Mouse (Mus musculus) limb, embryonic 13.5 days (tissue): ENCODE data around the gene Lpcat2. TPM values are rescaled to one million over a fixed set of nuclear protein-coding genes. Genes with fewer than 3 reads are reported as not detected.

Experiments used
- ATAC-seq: fragments of 200-750 bp; cut with Nextera tagmentation; 2 replicates; pipeline ENCODE4 v1.8.0; 2017; ENCODE audit warnings: low read depth, moderate number of reproducible peaks, moderate TSS enrichment; ENCODE audit not compliant: low FRiP score
- H3K27ac ChIP-seq: fragments of 300-500 bp; sonication (generic); 2 replicates; pipeline ENCODE4 v1.5.1; 2015; ENCODE audit warnings: inconsistent platforms, mild to moderate bottlenecking, moderate library complexity
- H3K27me3 ChIP-seq: fragments of 300-500 bp; sonication (generic); 2 replicates; pipeline ENCODE4 v1.6.1; 2015; ENCODE audit warnings: mild to moderate bottlenecking, inconsistent platforms
- H3K36me3 ChIP-seq: fragments of 300-500 bp; sonication (generic); 2 replicates; pipeline ENCODE4 v1.6.1; 2015; ENCODE audit warnings: inconsistent platforms, mild to moderate bottlenecking, moderate library complexity
- H3K4me1 ChIP-seq: fragments of 300-500 bp; sonication (generic); 2 replicates; pipeline ENCODE4 v1.6.1; 2015; ENCODE audit warnings: inconsistent platforms
- H3K4me2 ChIP-seq: fragments of 300-500 bp; sonication (generic); replicated peaks from 2 replicates; pipeline ENCODE4 v1.6.1; 2015; ENCODE audit warnings: inconsistent platforms, mild to moderate bottlenecking, moderate library complexity
- H3K4me3 ChIP-seq: fragments of 300-500 bp; sonication (generic); 2 replicates; pipeline ENCODE4 v1.5.1; 2015; ENCODE audit warnings: moderate library complexity, mild to moderate bottlenecking, inconsistent platforms
- H3K9ac ChIP-seq: fragments of 300-500 bp; sonication (generic); 2 replicates; pipeline ENCODE4 v1.6.1; 2015; ENCODE audit warnings: mild to moderate bottlenecking, inconsistent platforms
- H3K9me3 ChIP-seq: fragments of 300-500 bp; sonication (generic); 2 replicates; pipeline ENCODE4 v1.6.1; 2016; ENCODE audit warnings: inconsistent platforms
- WGBS: fragments of 180-500 bp; shearing (Covaris S2); methylation state at CpG from one replicate; pipeline ENCODE4 v1.1.7; 2015; 5-methylcytosine and 5-hydroxymethylcytosine counted together
- microRNA-seq: library from miRNA; unstranded; fragments of <30 nt; microRNA quantifications from one replicate; pipeline ENCODE4, GENCODE M21; 2016
- polyA plus RNA-seq: library from polyadenylated mRNA; unstranded; fragments of >200 nt; fragmentation: Nextera tagmentation; extraction: Ambion mirVana; gene quantifications from 2 replicates; pipeline ENCODE4 v1.2.1, GENCODE M21; 2015

Lpcat2 gene
- polyA plus RNA-seq, 1 experiment from 2014 or later: 11.8 TPM

- H3K27me3 ChIP-seq: no peaks in the 10 kb centered on the region
- H3K4me2 ChIP-seq: no peak overlapping the region
- no peaks in the 10 kb centered on the region for H3K4me1 ChIP-seq
- ATAC-seq: no peak
- no peak overlapping the region for H3K27ac ChIP-seq
- H3K9me3 ChIP-seq: no peaks in the 10 kb centered on the region
- 77% methylated on average over 4 of the region's 4 CpGs for WGBS
- H3K4me3 ChIP-seq: no peak overlapping the region
- no peak overlapping the region for H3K9ac ChIP-seq
- H3K36me3 ChIP-seq: no peaks in the 10 kb centered on the region
These were observed 82.9 kb downstream of the Lpcat2 start for GRCm38 (mm10) chr8:92938056-92938455.

DNA sequence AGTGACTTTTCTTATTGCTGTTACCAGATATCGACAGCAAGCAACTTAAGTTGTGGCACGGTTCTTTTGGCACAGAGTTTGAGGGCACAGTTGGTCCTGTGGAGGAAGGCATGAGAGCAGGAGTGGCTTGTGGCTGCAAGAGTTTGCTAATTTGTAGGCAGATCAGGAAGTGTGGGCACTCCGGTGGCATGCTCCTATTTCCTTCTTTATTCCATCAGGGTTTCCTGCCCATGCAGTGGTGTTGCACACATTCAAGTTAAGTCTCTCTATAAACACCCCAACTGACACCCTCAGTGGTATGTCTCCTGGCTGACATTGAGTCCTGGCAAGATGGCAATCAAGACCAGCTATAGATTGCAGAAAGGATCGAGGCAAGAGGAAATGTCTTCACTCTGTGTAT is 93.9 kb downstream of the Lpcat2 start:
- no peak for ATAC-seq
- WGBS: 82% methylated on average over 4 of the region's 4 CpGs
- no peaks in the 10 kb centered on the region for H3K36me3 ChIP-seq

GRCm38 (mm10) chr8:92950639-92951371 is 95.7 kb downstream of the Lpcat2 start:
- no peak overlapping the region for H3K4me2 ChIP-seq
- H3K9me3 ChIP-seq: no peaks in the 10 kb centered on the region
- no peaks in the 10 kb centered on the region for H3K4me1 ChIP-seq
- no peaks in the 10 kb centered on the region for H3K36me3 ChIP-seq
- 85% methylated on average over 12 of the region's 12 CpGs for WGBS
- H3K9ac ChIP-seq: no peak overlapping the region
- no peak for ATAC-seq
- no peak overlapping the region for H3K27ac ChIP-seq
- H3K27me3 ChIP-seq: 0 out of 2 replicates have a peak, but pooled peaks cover 3% of the 10 kb centered on the region
- no peak overlapping the region for H3K4me3 ChIP-seq

More for the DNA sequence above, 93.9 kb downstream of the Lpcat2 start:
- Histone ChIP-seq H3K4me2 (no peak overlapping the region), H3K27ac (no peak overlapping the region), H3K4me3 (no peak overlapping the region), H3K4me1 (no peaks in the 10 kb centered on the region), H3K27me3 (0 out of 2 replicates have a peak, but pooled peaks cover 3% of the 10 kb centered on the region), H3K9me3 (no peaks in the 10 kb centered on the region), H3K9ac (no peak overlapping the region)

- Histone ChIP-seq H3K27me3 (peaks cover 23% of the 10 kb centered on the region), H3K9me3 (no peaks in the 10 kb centered on the region), H3K27ac (no peak overlapping the region), H3K36me3 (no peaks in the 10 kb centered on the region), H3K4me1 (no peaks in the 10 kb centered on the region), H3K4me3 (no peak overlapping the region), H3K9ac (no peak overlapping the region), H3K4me2 (no peak overlapping the region)
- 81% methylated on average over 5 of the region's 5 CpGs for WGBS
- no peak for ATAC-seq
These were observed 98.9 kb downstream of the Lpcat2 start for GRCm38 (mm10) chr8:92954044-92954443.

- H3K9me3 ChIP-seq: no peaks in the 10 kb centered on the region
- peaks cover 73% of the 10 kb centered on the region for H3K27me3 ChIP-seq
- H3K9ac ChIP-seq: peak within 1 kb of the TSS; percentile 51; the same call in 1 of the 2 replicates
- peak within 1 kb of the TSS; percentile 88 for H3K4me2 ChIP-seq
- no peak within 1 kb of the TSS for H3K27ac ChIP-seq
- H3K36me3 ChIP-seq: no peaks in the 10 kb centered on the region
- peaks cover 13% of the 10 kb centered on the region for H3K4me1 ChIP-seq
- H3K4me3 ChIP-seq: peak within 1 kb of the TSS; percentile 47
- no peak for ATAC-seq
- WGBS: 64% methylated on average over 10 of the region's 10 CpGs
These were observed 104.6 kb downstream of the Lpcat2 start, which contains the start of gene Slc6a2 for GRCm38 (mm10) chr8:92959779-92960178. TSS of gene Slc6a2 (plus strand) at chr8:92960079.

- no peaks in the 10 kb centered on the region for H3K9me3 ChIP-seq
- peak overlapping the region; percentile 47 for H3K4me3 ChIP-seq
- no peaks in the 10 kb centered on the region for H3K36me3 ChIP-seq
- peak overlapping the region; percentile 51; the same call in 1 of the 2 replicates for H3K9ac ChIP-seq
- peaks cover 75% of the 10 kb centered on the region for H3K27me3 ChIP-seq
- no peak overlapping the region for H3K27ac ChIP-seq
- H3K4me1 ChIP-seq: peaks cover 13% of the 10 kb centered on the region
- H3K4me2 ChIP-seq: peak overlapping the region; percentile 88
- peak; percentile 24; the same call in 1 of the 2 replicates for ATAC-seq
- WGBS: under 1% methylated on average over 42 of the region's 42 CpGs
These were observed 105.3 kb downstream of the Lpcat2 start for GRCm38 (mm10) chr8:92960451-92960911.

- H3K9ac ChIP-seq: no peak overlapping the region; the same call in 1 of the 2 replicates
- peak overlapping the region; percentile 88 for H3K4me2 ChIP-seq
- no peaks in the 10 kb centered on the region for H3K36me3 ChIP-seq
- under 1% methylated on average over 25 of the region's 25 CpGs for WGBS
- peaks cover 75% of the 10 kb centered on the region for H3K27me3 ChIP-seq
- no peak overlapping the region for H3K27ac ChIP-seq
- H3K4me1 ChIP-seq: peaks cover 13% of the 10 kb centered on the region
- ATAC-seq: no peak
- H3K9me3 ChIP-seq: no peaks in the 10 kb centered on the region
- peak overlapping the region; percentile 47 for H3K4me3 ChIP-seq
These were observed 105.9 kb downstream of the Lpcat2 start for GRCm38 (mm10) chr8:92961088-92961487.

DNA sequence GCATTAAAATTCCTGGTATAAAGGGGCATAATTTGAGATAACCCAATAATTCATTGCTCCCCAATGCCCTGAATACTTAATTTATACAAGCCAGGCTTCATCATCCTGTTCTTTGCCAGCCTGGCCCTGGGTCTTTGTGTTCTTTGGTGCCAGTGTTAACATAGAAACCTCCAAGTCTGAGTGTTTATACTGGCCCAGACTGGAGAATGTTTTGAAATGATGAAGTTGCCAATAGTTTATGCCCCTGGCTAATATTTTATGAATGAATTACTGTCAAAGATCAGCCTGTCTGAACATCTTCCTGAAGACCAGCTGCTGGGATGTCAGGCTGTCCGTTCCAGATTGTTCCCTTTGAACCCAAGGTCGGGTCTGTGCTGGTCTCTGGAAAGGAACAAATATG is 109.4 kb downstream of the Lpcat2 start:
- no peak overlapping the region for H3K4me3 ChIP-seq
- no peak for ATAC-seq
- H3K36me3 ChIP-seq: no peaks in the 10 kb centered on the region
- H3K27me3 ChIP-seq: peaks cover 50% of the 10 kb centered on the region
- no peak overlapping the region for H3K4me2 ChIP-seq
- H3K4me1 ChIP-seq: peaks cover 13% of the 10 kb centered on the region
- H3K9ac ChIP-seq: no peak overlapping the region
- no peaks in the 10 kb centered on the region for H3K9me3 ChIP-seq
- 67% methylated on average over 2 of the region's 2 CpGs for WGBS
- no peak overlapping the region for H3K27ac ChIP-seq

Small RNA genes within 50 kb of the gene (microRNA-seq; reads per million reads assigned to microRNA genes)
- not detected for gene Gm22151

Other genes with a start within 250 kb of the Lpcat2 start
- 5.5 and 5.8 TPM in 2 replicates for gene Irx6, start 181.1 kb upstream of the Lpcat2 start, polyA plus RNA-seq
- 245 and 256 TPM in 2 replicates for gene Mmp2, start 28.0 kb upstream of the Lpcat2 start, polyA plus RNA-seq
- 4.5 and 6.4 TPM in 2 replicates for gene Capns2, start 46.1 kb downstream of the Lpcat2 start, polyA plus RNA-seq
- 0.03 and 0.04 TPM in 2 replicates for gene Slc6a2, start 104.7 kb downstream of the Lpcat2 start, polyA plus RNA-seq
- gene Ces1a, start 192.9 kb downstream of the Lpcat2 start, polyA plus RNA-seq: 0.09 TPM in 1 of 2 replicates, not detected in the other
- gene Ces1b, start 224.7 kb downstream of the Lpcat2 start, polyA plus RNA-seq: not detected in 2 replicates